Mouse (Mus musculus) testis, adult 2 months (tissue): Measurements from ENCODE around the gene Pdcd10.

Experiments used
- CTCF ChIP-seq: fragments of 200-500 bp; IDR thresholded peaks from 2 replicates; pipeline ENCODE4 v1.5.1; 2012; ENCODE audit warnings: low read depth, mild to moderate bottlenecking, inconsistent platforms, low read length, moderate library complexity; ENCODE audit not compliant: control insufficient read depth, insufficient read depth, insufficient replicate concordance
- POLR2A ChIP-seq: fragments of 200-500 bp; IDR thresholded peaks from 2 replicates; pipeline ENCODE4 v1.6.1; 2012; ENCODE audit warnings: low read depth, mild to moderate bottlenecking, inconsistent platforms, low read length, moderate library complexity; ENCODE audit not compliant: control insufficient read depth

- TF ChIP-seq CTCF, result no peak
- TF ChIP-seq POLR2A, result no peak
Observed at GRCm38 (mm10) chr3:75542852-75543251, 13.8 kb downstream of the Pdcd10 start.
